Mouse (Mus musculus) cerebellum, postnatal 25 days (tissue): ENCODE measurements around the gene Rilp.
A peak's percentile ranks its signal among the peaks of the same experiment; 100 is the strongest.

Source experiments
- DNase-seq, 2 experiments: peaks; one replicate each; pipeline ENCODE4 v3.0.0; 2021; ENCODE audit warnings: mixed read lengths in 2 of 2

Gene Rilp

GRCm38 (mm10) chr11:75559870-75560504 lies 50.1 kb downstream of the Rilp start:
- no peak for DNase-seq

DNA sequence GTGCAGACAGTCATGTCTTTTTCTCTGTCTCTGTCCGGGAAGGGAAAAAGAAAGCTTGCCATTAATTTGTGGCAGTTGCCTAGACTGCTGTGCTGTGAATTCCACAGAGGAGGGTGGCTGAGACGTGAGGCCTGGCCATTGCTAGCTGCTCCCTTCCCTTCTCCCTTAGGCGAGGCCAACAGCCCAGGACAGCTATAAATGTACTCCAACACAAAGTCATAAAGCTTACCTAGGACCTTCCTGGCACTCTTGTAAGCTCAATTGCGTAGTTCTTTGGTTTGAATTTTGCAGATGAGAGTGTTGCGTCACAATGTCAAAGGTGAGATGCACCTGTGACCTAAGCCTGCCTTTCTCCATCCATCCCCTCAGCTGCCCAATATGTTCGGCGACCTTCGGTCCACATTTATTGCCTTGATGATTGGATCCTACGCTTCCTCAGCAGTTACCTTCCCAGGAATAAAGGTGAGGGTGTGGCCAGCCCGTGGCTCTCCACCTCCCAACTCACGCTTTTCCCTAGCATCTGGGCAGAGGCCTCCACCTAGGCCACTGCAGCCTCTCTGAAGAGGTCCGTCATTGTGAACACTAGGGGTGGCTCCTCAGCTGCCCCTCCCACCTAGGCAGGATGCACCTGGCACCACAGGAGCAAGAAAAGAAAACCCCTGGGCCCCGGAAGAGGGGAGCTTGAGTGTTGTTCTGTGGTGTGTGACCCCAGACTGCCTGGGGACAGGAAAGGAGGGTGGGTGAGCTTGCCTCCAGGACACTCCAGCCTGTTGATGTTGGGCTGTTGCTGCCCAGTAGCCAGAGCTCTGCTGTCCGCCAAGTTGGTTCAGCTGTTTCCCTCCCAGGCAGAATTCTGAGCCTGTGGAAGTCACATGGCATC lies 50.9 kb downstream of the Rilp start:
- peak in 1 of 2 experiments; percentile 13 for DNase-seq

DNA sequence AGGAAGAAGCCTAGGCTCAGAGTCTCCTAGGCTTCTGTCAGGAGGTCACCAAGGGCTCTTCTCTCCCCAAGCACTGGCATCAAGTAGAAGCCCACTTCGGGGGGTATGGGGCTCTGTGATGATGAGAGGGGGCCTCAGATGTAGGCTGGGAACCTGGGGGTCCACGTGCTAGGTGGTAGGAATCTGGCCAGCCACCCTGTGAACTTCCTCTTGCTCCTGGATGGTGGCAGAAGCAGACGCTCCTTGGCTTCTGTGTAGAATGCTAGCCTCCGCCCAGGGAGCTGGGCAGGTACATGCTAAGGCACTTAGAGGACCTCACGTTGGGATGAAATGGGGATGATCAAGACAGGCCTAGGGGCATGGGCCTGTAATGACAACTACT lies 51.5 kb downstream of the Rilp start:
- no peak for DNase-seq
